Mouse (Mus musculus) midbrain, embryonic 13.5 days (tissue): ENCODE measurements around the gene Kcne1l. TPM values are rescaled to one million over a fixed set of nuclear protein-coding genes. Genes with fewer than 3 reads are reported as not detected.

ENCODE experiments used
- ATAC-seq: fragments of 200-750 bp; cut with Nextera tagmentation; 2 replicates; pipeline ENCODE4 v1.8.0; 2017; ENCODE audit warnings: mild to moderate bottlenecking, moderate TSS enrichment, moderate library complexity
- H3K27ac ChIP-seq: fragments of 300-500 bp; sonication (generic); 2 replicates; pipeline ENCODE4 v1.5.1; 2015; ENCODE audit warnings: inconsistent platforms, mild to moderate bottlenecking, moderate library complexity
- H3K27me3 ChIP-seq: fragments of 300-500 bp; sonication (generic); 2 replicates; pipeline ENCODE4 v1.6.1; 2015; ENCODE audit warnings: mild to moderate bottlenecking, inconsistent platforms
- H3K36me3 ChIP-seq: fragments of 300-500 bp; sonication (generic); 2 replicates; pipeline ENCODE4 v1.6.1; 2015; ENCODE audit warnings: mild to moderate bottlenecking, inconsistent platforms
- H3K4me1 ChIP-seq: fragments of 300-500 bp; sonication (generic); replicated peaks from 2 replicates; pipeline ENCODE4 v1.6.1; 2015; ENCODE audit warnings: inconsistent platforms
- H3K4me2 ChIP-seq: fragments of 300-500 bp; sonication (generic); replicated peaks from 2 replicates; pipeline ENCODE4 v1.6.1; 2015; ENCODE audit warnings: moderate library complexity, mild to moderate bottlenecking, inconsistent platforms
- H3K4me3 ChIP-seq: fragments of 300-500 bp; sonication (generic); replicated peaks from 2 replicates; pipeline ENCODE4 v1.5.1; 2015; ENCODE audit warnings: mild to moderate bottlenecking, inconsistent platforms
- H3K9ac ChIP-seq: fragments of 300-500 bp; sonication (generic); replicated peaks from 2 replicates; pipeline ENCODE4 v1.6.1; 2015; ENCODE audit warnings: mild to moderate bottlenecking, inconsistent platforms
- H3K9me3 ChIP-seq: fragments of 300-500 bp; sonication (generic); 2 replicates; pipeline ENCODE4 v1.6.1; 2016; ENCODE audit warnings: mild to moderate bottlenecking, inconsistent platforms
- WGBS: fragments of 180-500 bp; shearing (Covaris S2); methylation state at CpG from one replicate; pipeline ENCODE4 v1.1.7; 2015; 5-methylcytosine and 5-hydroxymethylcytosine counted together
- polyA plus RNA-seq: library from polyadenylated mRNA; unstranded; fragments of >200 nt; fragmentation: Nextera tagmentation; extraction: Ambion mirVana; gene quantifications from 2 replicates; pipeline ENCODE4 v1.2.1, GENCODE M21; 2015

The Kcne1l gene
- 21.9 and 22.5 TPM in 2 replicates for polyA plus RNA-seq

DNA sequence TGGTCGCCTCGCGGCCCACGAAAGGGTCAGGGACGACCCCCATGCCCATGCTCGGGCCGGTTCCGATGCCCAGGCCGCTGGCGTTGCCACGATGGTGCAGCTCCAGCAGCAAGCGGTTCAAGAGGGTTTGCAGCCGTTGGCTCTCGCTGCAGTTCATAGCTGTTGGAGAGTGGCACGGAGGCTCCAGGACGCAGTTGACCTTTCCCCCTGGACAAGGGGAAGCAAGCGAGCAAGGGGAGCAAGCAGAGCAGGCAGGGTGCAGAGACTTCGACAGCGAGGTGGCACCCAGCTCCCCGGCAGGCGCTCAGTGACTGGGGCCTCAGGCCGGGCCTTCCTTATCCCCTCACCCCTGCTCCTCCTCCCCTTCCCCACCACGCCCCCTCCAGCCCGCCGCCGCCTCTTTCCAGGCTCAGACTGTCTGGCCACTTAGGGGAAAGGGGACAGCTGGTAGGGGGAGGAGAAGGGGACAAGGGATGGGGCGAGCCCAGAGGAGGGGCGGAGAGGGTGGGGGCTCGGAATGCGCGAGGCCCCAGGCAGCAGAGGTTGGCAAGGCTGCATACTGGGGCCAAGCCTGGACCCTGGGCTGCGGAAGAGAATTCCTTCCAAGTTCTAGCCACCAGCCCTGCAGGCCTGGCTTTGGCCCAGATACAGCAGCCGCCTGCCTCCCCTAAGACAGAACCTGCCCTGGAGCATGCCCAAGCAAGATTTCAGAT, at the start of gene Kcne1l:
TSS of gene Kcne1l (minus strand) at position 426 of the 713 bp plus-strand sequence.
- H3K4me3 ChIP-seq = peak within 1 kb of the TSS; percentile 27
- no peaks in the 10 kb centered on the region for H3K9me3 ChIP-seq
- WGBS = 37% methylated on average over 28 of the region's 33 CpGs
- no peaks in the 10 kb centered on the region for H3K36me3 ChIP-seq
- peak within 1 kb of the TSS; percentile 51 for H3K4me2 ChIP-seq
- ATAC-seq = peak; percentile 86
- H3K27ac ChIP-seq = peak within 1 kb of the TSS; percentile 39; the same call in 1 of the 2 replicates
- peaks cover 51% of the 10 kb centered on the region for H3K27me3 ChIP-seq
- peaks cover 12% of the 10 kb centered on the region; the same call in 1 of the 2 replicates for H3K4me1 ChIP-seq
- peak within 1 kb of the TSS; percentile 55; the same call in 1 of the 2 replicates for H3K9ac ChIP-seq

DNA sequence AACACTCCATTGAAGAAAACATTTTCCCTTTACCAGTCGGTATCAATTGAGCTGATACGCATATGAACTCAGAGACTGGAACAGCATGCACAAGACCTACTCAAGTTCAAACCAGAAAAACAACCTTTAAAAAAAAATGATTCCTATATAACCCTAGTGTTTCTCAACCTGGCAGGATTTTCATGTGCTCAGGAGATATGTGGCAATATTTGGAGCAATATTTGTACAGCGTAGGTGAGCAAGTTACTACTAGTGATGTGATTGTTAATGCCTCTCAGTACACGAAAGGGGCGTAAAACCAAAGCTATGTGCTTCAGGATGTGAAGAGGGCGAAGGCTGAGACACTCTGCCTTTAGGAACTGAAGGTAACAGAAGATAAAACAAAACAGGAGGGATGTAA, 30.1 kb upstream of the Kcne1l start:
- ATAC-seq = no peak
- Histone ChIP-seq H3K4me3 (no peak overlapping the region), H3K4me2 (no peak overlapping the region), H3K27ac (no peak overlapping the region), H3K9me3 (no peaks in the 10 kb centered on the region), H3K27me3 (no peaks in the 10 kb centered on the region; the same call in 1 of the 2 replicates), H3K36me3 (peaks cover 3% of the 10 kb centered on the region; the same call in 1 of the 2 replicates), H3K9ac (no peak overlapping the region), H3K4me1 (no peaks in the 10 kb centered on the region)
- WGBS = 96% methylated on average over 6 of the region's 6 CpGs

- H3K27me3 ChIP-seq = no peaks in the 10 kb centered on the region; the same call in 1 of the 2 replicates
- ATAC-seq = no peak
- no peak overlapping the region for H3K9ac ChIP-seq
- H3K4me1 ChIP-seq = no peaks in the 10 kb centered on the region
- H3K4me3 ChIP-seq = no peak overlapping the region
- no peak overlapping the region for H3K27ac ChIP-seq
- WGBS = 90% methylated on average over 5 of the region's 5 CpGs
- no peak overlapping the region for H3K4me2 ChIP-seq
- H3K9me3 ChIP-seq = no peaks in the 10 kb centered on the region
- H3K36me3 ChIP-seq = peaks cover under 1% of the 10 kb centered on the region; the same call in 1 of the 2 replicates
Observed at GRCm38 (mm10) chrX:142335502-142335901, 29.4 kb upstream of the Kcne1l start.

- no peaks in the 10 kb centered on the region for H3K36me3 ChIP-seq
- no peak overlapping the region for H3K27ac ChIP-seq
- H3K9me3 ChIP-seq = no peaks in the 10 kb centered on the region
- no peak overlapping the region for H3K9ac ChIP-seq
- no peak for ATAC-seq
- H3K4me3 ChIP-seq = no peak overlapping the region
- H3K27me3 ChIP-seq = no peaks in the 10 kb centered on the region
- no peaks in the 10 kb centered on the region for H3K4me1 ChIP-seq
- H3K4me2 ChIP-seq = no peak overlapping the region
- 85% methylated on average over 1 of the region's 2 CpGs for WGBS
Observed at GRCm38 (mm10) chrX:142325760-142326159, 19.7 kb upstream of the Kcne1l start.

DNA sequence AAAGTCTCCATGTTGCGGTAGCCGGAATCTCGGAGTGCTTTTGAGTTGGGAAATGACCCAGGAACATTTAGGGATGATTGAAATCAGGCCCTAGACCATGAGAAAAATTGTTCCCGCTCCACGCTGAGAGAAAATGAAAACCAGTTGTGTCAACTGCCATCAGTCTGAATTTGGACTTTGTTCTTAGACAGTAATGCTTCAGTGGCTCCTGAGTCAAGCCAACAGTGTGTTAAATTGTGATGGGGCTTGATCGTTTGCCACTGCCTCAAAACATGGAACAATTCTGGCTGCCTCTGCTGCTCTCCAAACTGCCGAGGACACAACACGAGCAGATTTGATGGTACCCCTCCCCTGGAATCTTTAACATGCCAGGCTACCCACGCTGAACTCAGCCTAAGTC, 10.0 kb upstream of the Kcne1l start:
- no peak overlapping the region for H3K4me3 ChIP-seq
- no peak overlapping the region for H3K27ac ChIP-seq
- peaks cover 9% of the 10 kb centered on the region for H3K27me3 ChIP-seq
- no peak overlapping the region for H3K4me2 ChIP-seq
- WGBS = 84% methylated on average over 9 of the region's 9 CpGs
- no peak for ATAC-seq
- H3K4me1 ChIP-seq = no peaks in the 10 kb centered on the region
- no peak overlapping the region for H3K9ac ChIP-seq
- H3K9me3 ChIP-seq = no peaks in the 10 kb centered on the region
- no peaks in the 10 kb centered on the region for H3K36me3 ChIP-seq

GRCm38 (mm10) chrX:142315270-142315669, 9.2 kb upstream of the Kcne1l start:
- H3K4me2 ChIP-seq = no peak overlapping the region
- no peak for ATAC-seq
- WGBS = 82% methylated on average over 8 of the region's 8 CpGs
- H3K27ac ChIP-seq = no peak overlapping the region
- H3K4me1 ChIP-seq = no peaks in the 10 kb centered on the region
- no peak overlapping the region for H3K9ac ChIP-seq
- peaks cover 9% of the 10 kb centered on the region for H3K27me3 ChIP-seq
- H3K36me3 ChIP-seq = no peaks in the 10 kb centered on the region
- H3K9me3 ChIP-seq = no peaks in the 10 kb centered on the region
- H3K4me3 ChIP-seq = no peak overlapping the region

- WGBS = 55% methylated on average over 11 of the region's 11 CpGs
- peak; percentile 79 for ATAC-seq
- Histone ChIP-seq H3K9me3 (no peaks in the 10 kb centered on the region), H3K4me1 (no peaks in the 10 kb centered on the region), H3K27ac (no peak overlapping the region), H3K4me3 (no peak overlapping the region), H3K4me2 (no peak overlapping the region; the same call in 1 of the 2 replicates), H3K27me3 (peaks cover 9% of the 10 kb centered on the region), H3K9ac (no peak overlapping the region), H3K36me3 (no peaks in the 10 kb centered on the region)
Observed at GRCm38 (mm10) chrX:142314307-142315024, 8.4 kb upstream of the Kcne1l start.

GRCm38 (mm10) chrX:142310431-142310830, 4.3 kb upstream of the Kcne1l start:
- Histone ChIP-seq H3K9ac (no peak overlapping the region), H3K4me1 (peaks cover 7% of the 10 kb centered on the region; the same call in 1 of the 2 replicates), H3K9me3 (no peaks in the 10 kb centered on the region), H3K27me3 (peaks cover 30% of the 10 kb centered on the region), H3K36me3 (no peaks in the 10 kb centered on the region), H3K4me2 (no peak overlapping the region), H3K4me3 (no peak overlapping the region), H3K27ac (no peak overlapping the region)
- ATAC-seq = no peak
- WGBS = 61% methylated on average over 5 of the region's 5 CpGs

DNA sequence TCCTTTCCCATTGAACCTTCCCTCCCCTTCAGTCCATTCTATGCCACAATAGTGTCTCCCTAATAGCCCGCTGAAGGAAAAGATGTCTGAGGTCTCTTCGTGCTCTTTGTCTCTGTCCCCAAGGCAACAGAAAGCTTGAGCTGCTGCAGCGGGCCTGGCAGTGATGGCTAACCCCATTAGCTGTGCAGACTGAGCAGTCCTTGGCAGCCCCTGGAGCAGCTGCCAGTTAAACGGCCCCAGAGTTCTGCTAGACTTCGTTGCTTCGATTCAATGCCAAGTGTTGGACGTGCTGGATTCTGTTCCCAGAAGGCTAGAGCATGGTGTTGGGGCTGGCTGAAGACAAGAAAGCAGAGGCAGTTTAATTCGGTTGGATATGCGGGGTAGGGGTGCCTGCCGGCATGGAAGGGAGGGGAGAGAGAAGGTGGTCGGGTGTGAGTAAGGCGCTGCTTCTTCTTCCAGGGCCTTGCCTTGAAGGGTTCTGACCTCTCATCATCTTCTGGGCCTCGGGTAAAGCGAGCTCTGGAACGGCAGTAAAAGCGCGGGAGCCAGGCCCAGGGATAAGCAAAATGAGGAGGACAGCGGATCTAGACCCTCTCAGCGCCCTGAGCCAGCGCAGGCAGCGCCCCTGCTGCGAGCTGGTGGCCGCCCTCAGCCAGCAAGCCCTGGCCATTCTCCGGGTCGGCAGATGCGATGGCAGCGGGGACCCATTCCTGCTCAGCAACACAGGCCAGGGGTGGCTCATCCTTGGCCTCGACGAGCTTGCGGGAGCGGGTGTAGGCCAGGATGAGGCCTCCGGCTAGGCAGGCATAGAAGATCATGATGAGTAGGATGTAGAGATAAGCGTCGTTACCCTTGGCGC, 855 bp downstream of the Kcne1l start:
- Histone ChIP-seq H3K4me1 (peaks cover 12% of the 10 kb centered on the region; the same call in 1 of the 2 replicates), H3K9ac (peak overlapping the region; percentile 55; the same call in 1 of the 2 replicates), H3K27ac (peak overlapping the region; percentile 39; the same call in 1 of the 2 replicates), H3K36me3 (no peaks in the 10 kb centered on the region), H3K9me3 (no peaks in the 10 kb centered on the region), H3K27me3 (peaks cover 55% of the 10 kb centered on the region), H3K4me2 (peak overlapping the region; percentile 51), H3K4me3 (peak overlapping the region; percentile 27)
- ATAC-seq = peak; percentile 90
- WGBS = 39% methylated on average over 35 of the region's 35 CpGs

DNA sequence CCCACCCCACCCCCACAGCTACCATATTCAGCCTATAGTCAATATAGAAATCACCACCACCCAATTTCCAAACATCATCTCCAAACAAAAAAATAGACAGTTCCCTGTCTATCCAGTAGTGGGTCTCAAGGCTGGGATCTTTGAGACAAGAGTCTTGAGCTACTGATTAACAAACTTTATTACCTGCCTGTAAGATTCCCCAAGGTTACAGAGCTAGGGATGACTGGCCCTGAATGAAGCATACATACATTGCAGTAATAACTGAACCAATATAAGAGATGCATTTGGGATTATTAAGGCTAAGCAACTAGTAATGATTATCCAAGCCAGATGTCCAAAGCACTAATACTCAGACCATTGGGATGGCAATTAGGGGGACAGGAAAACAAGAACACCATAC, 1.5 kb downstream of the Kcne1l start:
- no peaks in the 10 kb centered on the region for H3K9me3 ChIP-seq
- H3K4me2 ChIP-seq = no peak overlapping the region
- ATAC-seq = peak; percentile 3; the same call in 1 of the 2 replicates
- H3K4me3 ChIP-seq = no peak overlapping the region
- no peak overlapping the region for H3K27ac ChIP-seq
- peaks cover 55% of the 10 kb centered on the region for H3K27me3 ChIP-seq
- peaks cover 12% of the 10 kb centered on the region; the same call in 1 of the 2 replicates for H3K4me1 ChIP-seq
- no peaks in the 10 kb centered on the region for H3K36me3 ChIP-seq
- no peak overlapping the region for H3K9ac ChIP-seq

GRCm38 (mm10) chrX:142303456-142303855, 2.6 kb downstream of the Kcne1l start:
- H3K27ac ChIP-seq = no peak overlapping the region
- no peak overlapping the region for H3K9ac ChIP-seq
- peaks cover 12% of the 10 kb centered on the region; the same call in 1 of the 2 replicates for H3K4me1 ChIP-seq
- no peaks in the 10 kb centered on the region for H3K36me3 ChIP-seq
- H3K27me3 ChIP-seq = peaks cover 51% of the 10 kb centered on the region
- ATAC-seq = no peak
- H3K9me3 ChIP-seq = no peaks in the 10 kb centered on the region
- H3K4me3 ChIP-seq = no peak overlapping the region
- 66% methylated on average over 2 of the region's 2 CpGs for WGBS
- no peak overlapping the region for H3K4me2 ChIP-seq
